Mouse (Mus musculus) fibroblast of lung, adult 2 months (primary cell): ENCODE results near the gene Acp6.

ENCODE experiments used
- DNase-seq: peaks from one replicate; pipeline ENCODE4 v3.0.0-alpha.2; 2011; ENCODE audit warnings: low read depth

Acp6 gene

GRCm38 (mm10) chr3:97196571-97196970, 38.0 kb downstream of the Acp6 start:
- no peak for DNase-seq

GRCm38 (mm10) chr3:97199261-97199660, 40.7 kb downstream of the Acp6 start:
- no peak for DNase-seq

GRCm38 (mm10) chr3:97201943-97202342, 43.4 kb downstream of the Acp6 start:
- no peak for DNase-seq

- DNase-seq: no peak
Observed at GRCm38 (mm10) chr3:97203880-97204279, 45.3 kb downstream of the Acp6 start.

- DNase-seq: no peak
Observed at GRCm38 (mm10) chr3:97206521-97206920, 47.9 kb downstream of the Acp6 start.

GRCm38 (mm10) chr3:97209351-97209750, 50.8 kb downstream of the Acp6 start:
- DNase-seq: no peak

- no peak for DNase-seq
Observed at GRCm38 (mm10) chr3:97211177-97211576, 52.6 kb downstream of the Acp6 start.

GRCm38 (mm10) chr3:97213871-97214270, 55.3 kb downstream of the Acp6 start:
- no peak for DNase-seq

GRCm38 (mm10) chr3:97214439-97214838, 55.9 kb downstream of the Acp6 start:
- no peak for DNase-seq

GRCm38 (mm10) chr3:97215526-97215925, 56.9 kb downstream of the Acp6 start:
- DNase-seq: no peak

GRCm38 (mm10) chr3:97223261-97223660, 64.7 kb downstream of the Acp6 start:
- DNase-seq: no peak

- no peak for DNase-seq
Observed at GRCm38 (mm10) chr3:97225231-97225630, 66.7 kb downstream of the Acp6 start.

GRCm38 (mm10) chr3:97226719-97227118, 68.1 kb downstream of the Acp6 start:
- no peak for DNase-seq
